Mouse (Mus musculus) bone marrow, adult 2 months (tissue): ENCODE results near the gene Jmjd1c.

Source experiments
- CTCF ChIP-seq: fragments of 200-500 bp; IDR thresholded peaks from 2 replicates; pipeline ENCODE4 v1.5.1; 2011; ENCODE audit warnings: low read length, control low read depth; ENCODE audit not compliant: control insufficient read depth, insufficient read depth
- POLR2A ChIP-seq: fragments of 200-500 bp; IDR thresholded peaks from 2 replicates; pipeline ENCODE4 v1.6.1; 2011; ENCODE audit warnings: low read depth, mild to moderate bottlenecking, control low read depth, low read length, borderline replicate concordance; ENCODE audit not compliant: control insufficient read depth

GRCm38 (mm10) chr10:67123756-67124155 lies 27.8 kb downstream of the Jmjd1c start:
- TF ChIP-seq POLR2A (no peak), CTCF (no peak)
